Mouse (Mus musculus) embryonic stem cell, embryonic (primary cell): Measurements from ENCODE around the gene Arl15.

ENCODE experiments used
- CTCF ChIA-PET, 4 experiments: fragments of 300-600 bp in 2 of 4; fragments of 350-600 bp in 2 of 4; sonication (Branson Sonifier 250); formaldehyde crosslinking; loops; one replicate each; lab custom pipeline; 2022; ENCODE audit warnings: inconsistent platforms in 2 of 4; lab: Charles Lee
- POLR2A ChIA-PET, 4 experiments: fragments of 300-600 bp in 2 of 4; fragments of 350-600 bp in 2 of 4; sonication (Branson Sonifier 250); formaldehyde crosslinking; loops; one replicate each; lab custom pipeline; 2022; ENCODE audit warnings: antibody characterized with exemption in 4 of 4, inconsistent platforms in 1 of 4; lab: Charles Lee

The Arl15 gene

GRCm38 (mm10) chr13:114091231-114091630, 296.9 kb downstream of the Arl15 start:
- ChIA-PET CTCF (interaction anchor here in 1 of 4 experiments (0.5 kb wide), 1 partner anchor 819 kb away, joined by 3 read pairs; no protein-coding TSS in a partner anchor), POLR2A (interaction anchor here in 2 of 4 experiments (0.6 to 1.1 kb wide), 5 partner anchors 15 to 365 kb away, joined by 3 to 6 read pairs (median 3); no protein-coding TSS in a partner anchor)

- ChIA-PET POLR2A (interaction anchor here in 1 of 4 experiments (0.7 to 2.5 kb wide), 3 partner anchors 9 to 46 kb away, joined by 3 to 7 read pairs (median 5); no protein-coding TSS in a partner anchor), CTCF (no interaction called here)
Measured at GRCm38 (mm10) chr13:114094151-114094875, 300.0 kb downstream of the Arl15 start.

GRCm38 (mm10) chr13:114095440-114095839, 301.1 kb downstream of the Arl15 start:
- ChIA-PET CTCF (interaction anchor here in 1 of 4 experiments (0.7 kb wide), 1 partner anchor 12 kb away, joined by 4 read pairs; no protein-coding TSS in a partner anchor), POLR2A (no interaction called here)

GRCm38 (mm10) chr13:114096386-114096785, 302.1 kb downstream of the Arl15 start:
- POLR2A ChIA-PET: interaction anchor here in 1 of 4 experiments (0.9 to 1.1 kb wide), 3 partner anchors 12 to 224 kb away, joined by 3 read pairs; no protein-coding TSS in a partner anchor
- CTCF ChIA-PET: no interaction called here

- POLR2A ChIA-PET: interaction anchor here in 2 of 4 experiments (0.7 to 0.8 kb wide), 3 partner anchors 10 to 91 kb away, joined by 3 to 5 read pairs (median 4); no protein-coding TSS in a partner anchor
- CTCF ChIA-PET: interaction anchor here in 1 of 4 experiments (0.6 to 0.7 kb wide), 2 partner anchors 14 to 1483 kb away, joined by 3 to 7 read pairs; no protein-coding TSS in a partner anchor
Measured at GRCm38 (mm10) chr13:114101155-114101554, 306.9 kb downstream of the Arl15 start.

GRCm38 (mm10) chr13:114106083-114106482, 311.8 kb downstream of the Arl15 start:
- ChIA-PET POLR2A (interaction anchor here in 1 of 4 experiments (1.1 to 1.6 kb wide), 3 partner anchors 8 to 42 kb away, joined by 3 to 4 read pairs (median 3); no protein-coding TSS in a partner anchor), CTCF (no interaction called here)

GRCm38 (mm10) chr13:114107499-114107898, 313.2 kb downstream of the Arl15 start:
- ChIA-PET POLR2A (no interaction called here), CTCF (interaction anchor here in 1 of 4 experiments (0.6 kb wide), 1 partner anchor 12 kb away, joined by 4 read pairs; no protein-coding TSS in a partner anchor)

GRCm38 (mm10) chr13:114109441-114109840, 315.1 kb downstream of the Arl15 start:
- ChIA-PET POLR2A (interaction anchor here in 1 of 4 experiments (0.7 kb wide), 1 partner anchor 228 kb away, joined by 3 read pairs; no protein-coding TSS in a partner anchor), CTCF (no interaction called here)

GRCm38 (mm10) chr13:114109845-114110244, 315.5 kb downstream of the Arl15 start:
- CTCF ChIA-PET: no interaction called here
- POLR2A ChIA-PET: interaction anchor here in 1 of 4 experiments (0.7 kb wide), 1 partner anchor 228 kb away, joined by 3 read pairs; no protein-coding TSS in a partner anchor

- POLR2A ChIA-PET: interaction anchor here in 1 of 4 experiments (0.7 kb wide), 1 partner anchor 13 kb away, joined by 3 read pairs; no protein-coding TSS in a partner anchor
- CTCF ChIA-PET: interaction anchor here in 1 of 4 experiments (0.7 kb wide), 1 partner anchor 413 kb away, joined by 5 read pairs; no protein-coding TSS in a partner anchor
Measured at GRCm38 (mm10) chr13:114113516-114113915, 319.2 kb downstream of the Arl15 start.

- CTCF ChIA-PET: interaction anchor here in 1 of 4 experiments (0.6 kb wide), 1 partner anchor 14 kb away, joined by 3 read pairs; no protein-coding TSS in a partner anchor
Measured at GRCm38 (mm10) chr13:114114586-114114985, 320.3 kb downstream of the Arl15 start.

GRCm38 (mm10) chr13:114115106-114115505, 320.8 kb downstream of the Arl15 start:
- ChIA-PET CTCF (interaction anchor here in 1 of 4 experiments (0.6 kb wide), 1 partner anchor 14 kb away, joined by 3 read pairs; no protein-coding TSS in a partner anchor), POLR2A (interaction anchor here in 1 of 4 experiments (0.5 kb wide), 1 partner anchor 119 kb away, joined by 10 read pairs; no protein-coding TSS in a partner anchor)

More at GRCm38 (mm10) chr13:114114586-114114985, 320.3 kb downstream of the Arl15 start:
- POLR2A ChIA-PET: interaction anchor here in 1 of 4 experiments (0.6 to 0.7 kb wide), 2 partner anchors 36 to 42 kb away, joined by 3 to 4 read pairs; no protein-coding TSS in a partner anchor

GRCm38 (mm10) chr13:114118104-114118830, 324.0 kb downstream of the Arl15 start:
- ChIA-PET CTCF (interaction anchor here in 1 of 4 experiments (0.6 kb wide), 1 partner anchor 14 kb away, joined by 3 read pairs; no protein-coding TSS in a partner anchor), POLR2A (interaction anchor here in 1 of 4 experiments (2.6 kb wide), 1 partner anchor 8 kb away, joined by 6 read pairs; no protein-coding TSS in a partner anchor)

GRCm38 (mm10) chr13:114119816-114120215, 325.5 kb downstream of the Arl15 start:
- ChIA-PET POLR2A (interaction anchor here in 1 of 4 experiments (0.9 to 1.5 kb wide), 2 partner anchors 9 to 25 kb away, joined by 5 to 6 read pairs; no protein-coding TSS in a partner anchor), CTCF (no interaction called here)

- ChIA-PET CTCF (no interaction called here), POLR2A (interaction anchor here in 1 of 4 experiments (0.6 kb wide), 1 partner anchor 95 kb away, joined by 3 read pairs; no protein-coding TSS in a partner anchor)
Measured at GRCm38 (mm10) chr13:114121591-114121990, 327.3 kb downstream of the Arl15 start.

GRCm38 (mm10) chr13:114123391-114123790, 329.1 kb downstream of the Arl15 start:
- ChIA-PET POLR2A (interaction anchor here in 1 of 4 experiments (0.5 kb wide), 1 partner anchor 245 kb away, joined by 3 read pairs; no protein-coding TSS in a partner anchor), CTCF (no interaction called here)

- POLR2A ChIA-PET: interaction anchor here in 2 of 4 experiments (0.6 to 1.2 kb wide), 2 partner anchors 34 to 39 kb away, joined by 3 read pairs; no protein-coding TSS in a partner anchor
- CTCF ChIA-PET: interaction anchor here in 1 of 4 experiments (0.6 kb wide), 1 partner anchor 692 kb away, joined by 3 read pairs; no protein-coding TSS in a partner anchor
Measured at GRCm38 (mm10) chr13:114124385-114124784, 330.1 kb downstream of the Arl15 start.
